Mouse (Mus musculus) spleen, adult 12 weeks (tissue): Measurements from ENCODE around the gene Rbm8a2.
"Not testable (repeated sequence)": the region's sequence is repeated elsewhere in the genome, so short reads cannot be mapped to it uniquely, and the experiment has no call there.

ENCODE experiments used
- DNase-seq: peaks from one replicate; pipeline ENCODE4 v3.0.0; 2022; ENCODE audit warnings: low spot score

The Rbm8a2 gene

DNA sequence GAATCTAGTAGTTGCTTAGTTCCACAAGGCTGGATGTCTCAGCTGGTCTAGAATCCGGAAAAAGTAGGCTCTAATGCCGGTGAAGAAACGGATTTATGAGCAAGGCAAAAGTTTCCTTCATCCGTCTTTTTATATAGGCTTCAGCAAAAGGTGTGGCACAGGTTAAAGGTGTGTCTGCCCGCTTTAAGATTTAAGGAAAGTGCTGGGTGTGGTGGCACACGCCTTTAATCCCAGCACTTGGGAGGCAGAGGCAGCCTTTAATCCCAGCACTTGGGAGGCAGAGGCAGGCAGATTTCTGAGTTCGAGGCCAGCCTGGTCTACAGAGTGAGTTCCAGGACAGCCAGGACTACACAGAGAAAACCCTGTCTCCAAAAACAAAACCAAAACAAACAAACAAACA is at the start of gene Rbm8a2:
Gene Rbm8a2 (minus strand): TSS at position 101 of the 400 bp plus-strand sequence.
- not testable (repeated sequence) for DNase-seq

GRCm38 (mm10) chr1:176028397-176028796 is 49.5 kb upstream of the Rbm8a2 start:
- DNase-seq: no peak

GRCm38 (mm10) chr1:176024501-176024900 is 45.6 kb upstream of the Rbm8a2 start:
- DNase-seq: no peak

DNA sequence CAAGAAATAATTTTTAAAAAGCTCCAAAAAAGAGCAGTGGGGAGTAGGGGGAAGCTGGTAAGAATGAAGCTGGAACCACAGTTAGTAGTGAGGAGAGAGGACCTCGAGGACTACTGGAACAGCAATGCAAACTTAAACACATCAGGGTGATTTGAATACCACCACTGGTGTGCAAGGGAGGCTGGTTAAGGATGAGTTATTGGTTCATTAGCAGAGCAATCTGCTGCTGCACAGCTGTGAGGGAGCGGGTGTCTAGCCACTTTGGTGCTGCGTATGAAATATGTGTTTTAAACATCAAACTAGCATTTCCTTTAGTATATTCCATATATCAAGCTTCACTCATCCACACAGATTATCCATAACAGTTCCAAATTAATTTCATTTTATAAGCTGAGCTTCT is 39.6 kb upstream of the Rbm8a2 start:
- DNase-seq: no peak

DNA sequence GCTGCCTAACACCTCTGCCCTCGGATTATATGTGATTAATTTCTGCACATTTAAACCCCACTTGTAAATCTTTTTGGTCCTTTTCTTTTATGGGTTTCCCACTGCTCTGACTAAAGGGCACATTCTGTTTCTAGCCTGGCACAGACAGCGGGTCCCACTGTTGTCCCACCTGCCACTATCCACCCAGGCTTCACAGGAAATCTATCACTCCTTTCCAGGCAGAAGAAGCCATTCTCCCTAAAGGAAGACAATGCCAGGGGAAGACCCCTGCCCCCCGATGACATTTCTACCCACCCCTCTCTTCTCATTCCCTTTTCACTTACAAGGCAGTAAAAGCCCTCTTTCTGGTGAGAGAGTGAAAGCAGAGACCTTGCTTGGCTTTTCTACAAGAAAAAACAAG is 37.2 kb upstream of the Rbm8a2 start:
- no peak for DNase-seq

DNA sequence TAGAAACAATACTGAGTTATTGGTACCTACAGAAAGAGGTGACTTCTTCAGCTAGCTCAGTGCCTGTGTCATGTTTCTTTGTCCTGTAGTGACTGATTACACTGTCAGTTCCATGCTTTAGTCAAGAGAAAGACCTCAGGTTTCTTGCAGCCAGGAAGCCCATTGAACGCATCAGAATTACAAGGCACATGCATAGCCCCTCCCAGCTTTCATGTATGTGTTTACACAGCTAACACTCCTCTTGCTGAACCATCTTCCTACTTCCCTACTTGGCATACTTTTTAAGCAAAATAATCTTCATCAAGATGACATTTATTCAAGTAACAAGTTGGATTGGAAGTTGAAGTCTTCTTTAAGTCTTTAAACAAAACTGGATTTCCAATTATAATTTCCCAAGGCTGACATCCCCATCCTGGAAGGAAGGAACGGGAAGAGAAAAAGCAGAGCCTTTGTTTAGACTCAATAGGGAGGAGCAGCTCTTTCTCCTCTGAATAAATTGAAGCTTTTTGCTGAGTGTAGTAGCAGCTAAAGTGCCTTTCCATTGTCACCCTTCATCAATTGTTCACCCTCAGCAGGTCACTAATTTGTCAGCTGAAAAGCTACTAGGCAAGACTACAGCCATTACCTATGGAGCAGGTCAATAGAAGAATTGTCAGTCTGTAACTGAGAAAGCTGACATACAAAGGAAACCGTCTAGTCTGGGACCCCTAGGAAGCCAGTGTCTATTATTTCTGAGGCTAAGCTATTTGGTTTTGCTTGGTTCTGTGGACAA is 34.8 kb upstream of the Rbm8a2 start:
- no peak for DNase-seq

- no peak for DNase-seq
Measured at GRCm38 (mm10) chr1:176011535-176011934, 32.6 kb upstream of the Rbm8a2 start.

DNA sequence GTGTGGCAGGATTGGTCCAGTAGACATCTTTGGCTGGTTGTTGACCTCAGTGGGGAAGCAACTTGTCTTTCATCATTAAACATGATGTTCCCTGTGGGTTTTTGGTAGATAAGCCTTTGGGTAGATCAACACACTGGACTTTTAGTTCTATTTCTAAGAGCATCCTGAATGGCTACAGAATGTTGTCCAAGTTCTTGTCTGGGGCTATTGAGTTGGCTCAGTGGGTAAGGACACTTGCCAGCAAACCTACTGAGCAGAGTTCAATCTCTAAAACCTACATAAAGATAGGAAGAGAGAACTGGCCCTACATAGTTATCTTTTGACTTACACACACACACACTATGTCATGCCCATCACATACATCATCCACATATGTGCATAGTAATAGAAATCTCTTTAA is 32.2 kb upstream of the Rbm8a2 start:
- DNase-seq: no peak

GRCm38 (mm10) chr1:176008411-176008810 is 29.5 kb upstream of the Rbm8a2 start:
- DNase-seq: no peak

GRCm38 (mm10) chr1:176000599-176000998 is 21.7 kb upstream of the Rbm8a2 start:
- no peak for DNase-seq

GRCm38 (mm10) chr1:175997076-175997651 is 18.2 kb upstream of the Rbm8a2 start:
- DNase-seq: no peak

DNA sequence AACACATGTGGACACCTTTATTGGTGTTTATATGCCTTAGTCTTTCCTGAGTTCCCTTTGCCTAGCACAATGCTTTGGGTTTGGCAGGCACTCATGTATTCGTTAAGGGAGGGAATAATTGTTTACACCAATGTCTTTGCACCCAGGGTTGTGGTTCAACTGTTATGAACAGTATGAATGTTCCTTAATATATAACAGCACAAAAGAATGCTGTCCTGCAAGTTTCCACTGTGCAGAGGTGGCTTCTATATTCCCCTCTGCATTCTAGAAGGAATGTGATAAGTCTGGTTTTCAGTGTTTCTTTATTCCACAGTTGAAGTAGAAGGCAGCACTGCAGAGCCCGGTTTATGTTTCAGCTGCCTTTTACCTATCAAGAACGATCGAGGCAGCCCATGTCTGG is 10.0 kb upstream of the Rbm8a2 start:
- no peak for DNase-seq

DNA sequence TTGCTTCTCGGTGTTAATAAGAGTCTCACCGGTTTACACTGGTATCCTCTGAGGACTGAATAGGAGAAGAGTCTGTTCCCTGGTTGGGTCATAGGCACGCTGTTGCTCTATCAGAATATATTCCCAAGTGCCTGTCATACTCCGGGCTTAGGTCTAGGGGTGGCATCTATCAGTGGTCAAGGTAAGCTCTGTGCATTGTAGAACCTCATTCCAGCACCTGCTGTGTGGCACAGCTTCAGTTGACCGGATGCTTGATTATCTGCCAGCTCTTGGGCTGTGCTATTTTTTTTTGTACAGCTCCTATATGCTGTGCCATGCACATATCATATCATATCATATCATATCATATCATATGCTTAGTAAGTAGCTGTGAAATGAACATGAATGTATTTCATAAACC is 9.5 kb upstream of the Rbm8a2 start:
- DNase-seq: no peak

DNA sequence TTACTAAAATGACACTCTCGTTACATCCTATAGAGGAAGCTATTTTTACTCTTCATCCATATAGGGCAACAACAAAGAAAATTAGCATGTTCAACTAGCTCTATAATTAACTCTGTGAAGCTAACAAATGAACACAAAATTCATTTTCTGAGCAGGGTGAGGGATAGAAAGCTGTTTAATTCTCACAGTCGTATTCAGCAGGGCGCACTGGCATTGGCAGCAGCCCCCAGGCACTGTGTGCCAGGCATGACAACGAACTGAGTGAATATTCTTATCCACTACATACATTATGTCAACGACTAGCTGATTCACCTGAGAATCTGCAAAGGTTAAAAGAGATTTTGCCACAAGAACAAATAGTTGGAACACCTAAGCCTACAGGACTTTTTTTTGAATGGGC is 8.2 kb downstream of the Rbm8a2 start:
- DNase-seq: no peak

GRCm38 (mm10) chr1:175967004-175967745 is 11.7 kb downstream of the Rbm8a2 start:
- no peak for DNase-seq

DNA sequence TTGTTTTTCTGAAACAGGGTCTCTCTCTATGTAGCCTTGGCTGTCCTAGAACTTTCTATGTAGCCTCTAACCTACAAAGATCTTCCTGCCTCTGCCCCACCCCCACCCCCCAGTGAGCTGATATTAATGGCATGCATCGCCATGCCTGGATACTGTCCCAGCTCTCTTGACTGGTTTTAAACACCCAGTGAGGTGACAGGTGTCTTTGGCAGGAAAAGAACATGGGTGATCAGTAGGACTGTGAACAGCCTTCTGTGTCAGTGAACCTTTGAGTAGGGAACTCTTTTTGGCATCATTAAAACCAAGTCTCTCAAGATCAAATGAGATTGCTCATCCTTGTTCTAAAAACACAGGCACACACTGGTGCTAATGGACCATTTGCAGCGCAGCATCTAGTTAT is 17.1 kb downstream of the Rbm8a2 start:
- DNase-seq: no peak

DNA sequence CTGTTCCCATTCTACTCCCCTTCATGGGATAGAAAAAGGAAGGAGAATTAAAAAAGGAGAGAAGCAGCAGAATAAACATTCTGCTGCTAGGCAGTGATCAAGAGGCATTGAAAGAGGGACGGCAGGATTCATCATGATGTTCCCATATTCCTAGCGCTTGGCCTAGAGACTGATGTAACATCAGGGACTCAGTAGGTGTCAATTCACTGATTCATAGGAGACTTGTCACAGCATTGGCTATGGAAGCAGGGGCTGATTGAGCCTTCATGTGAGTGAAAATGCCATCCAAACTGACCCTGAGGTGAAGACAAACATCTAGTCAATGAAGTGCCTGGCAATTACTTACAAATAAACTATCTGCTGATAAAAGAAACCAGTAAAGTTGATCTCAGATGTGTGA is 28.1 kb downstream of the Rbm8a2 start:
- DNase-seq: no peak

DNA sequence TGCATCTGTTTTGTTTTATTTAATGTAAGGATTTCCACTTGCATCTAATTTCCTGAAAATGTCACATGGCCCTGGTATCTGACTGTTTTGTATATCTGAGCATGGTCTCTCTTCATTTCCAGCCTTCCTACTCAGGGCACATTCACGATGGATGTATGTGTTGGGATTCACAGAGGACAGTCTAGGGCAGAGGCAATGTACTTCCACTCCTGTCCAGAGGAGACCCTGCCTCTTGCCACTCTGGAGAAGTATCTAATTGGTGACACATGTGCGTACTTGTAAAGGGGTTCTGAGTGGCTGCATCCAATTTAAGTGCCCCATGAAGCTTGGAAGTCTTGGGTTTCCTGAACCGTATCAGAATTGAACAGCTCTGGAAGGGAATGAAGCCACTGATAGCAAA is 28.5 kb downstream of the Rbm8a2 start:
- DNase-seq: no peak

DNA sequence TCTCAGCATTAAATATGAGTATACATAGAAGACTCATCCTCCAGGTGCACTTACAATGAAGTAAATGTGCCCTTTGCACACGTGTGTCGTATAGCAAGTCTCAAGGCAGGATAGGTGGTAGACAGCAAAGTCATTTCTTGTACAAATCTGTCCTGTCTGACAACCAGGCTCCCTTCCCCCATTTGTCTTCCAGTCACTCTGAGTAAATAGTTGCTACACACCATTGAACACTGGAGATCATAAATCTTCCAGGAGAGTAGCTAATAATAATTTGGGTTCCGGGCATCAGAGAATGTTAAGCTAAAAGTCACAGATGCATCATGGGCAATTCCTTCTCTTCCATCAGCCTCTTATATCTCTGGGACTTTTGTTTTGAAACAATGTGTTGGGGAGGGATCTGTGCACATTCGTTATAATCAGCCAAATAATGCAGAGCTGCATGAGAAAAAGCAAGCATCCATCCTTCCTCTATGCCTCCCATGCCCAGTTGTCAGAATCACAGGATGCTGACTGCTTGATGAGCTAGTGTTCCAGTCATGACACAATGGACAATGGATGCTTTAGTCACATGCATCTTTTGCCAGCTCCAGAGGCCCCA is 32.1 kb downstream of the Rbm8a2 start:
- no peak for DNase-seq

DNA sequence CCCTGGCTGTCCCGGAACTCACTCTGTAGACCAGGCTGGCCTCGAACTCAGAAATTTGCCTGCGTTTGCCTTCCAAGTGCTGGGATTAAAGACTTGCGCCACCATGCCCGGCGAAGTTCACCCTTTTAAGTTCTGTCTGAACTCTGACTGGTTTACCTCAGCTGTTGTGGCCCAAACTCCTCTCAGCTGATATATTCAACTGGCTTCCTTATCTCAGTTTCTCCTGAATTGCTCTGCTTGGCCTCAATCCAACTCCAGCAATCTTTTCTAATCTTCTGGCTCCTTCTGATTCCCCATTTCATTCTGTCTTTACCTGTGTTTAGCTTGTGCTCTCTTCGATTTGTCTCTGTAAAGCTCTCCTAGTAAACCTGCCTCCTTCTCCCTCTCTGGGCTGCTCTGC is 35.7 kb downstream of the Rbm8a2 start:
- no peak for DNase-seq

GRCm38 (mm10) chr1:175938731-175939130 is 40.2 kb downstream of the Rbm8a2 start:
- DNase-seq: no peak

DNA sequence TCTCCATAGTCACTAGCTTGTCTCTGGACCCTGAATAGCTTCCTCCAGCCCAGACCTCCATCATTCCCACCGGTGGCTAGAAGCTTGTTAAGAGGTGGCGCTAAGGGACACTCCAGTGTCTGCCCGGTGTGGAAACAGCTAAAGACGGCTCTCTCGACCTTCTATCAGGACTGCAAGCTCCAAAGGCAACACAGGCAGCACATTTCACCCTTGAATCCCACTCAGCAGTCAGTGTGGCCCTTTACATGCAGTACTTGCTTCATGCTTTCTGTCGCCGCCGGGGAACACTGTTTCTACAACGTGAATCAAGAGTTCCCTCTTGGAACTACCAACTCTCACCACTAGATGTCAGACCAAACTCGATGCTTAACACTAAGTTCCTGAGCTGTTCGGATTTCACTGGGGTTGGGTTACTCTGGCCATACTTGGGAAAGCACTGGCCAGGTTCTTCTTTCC is 42.6 kb downstream of the Rbm8a2 start:
- no peak for DNase-seq

DNA sequence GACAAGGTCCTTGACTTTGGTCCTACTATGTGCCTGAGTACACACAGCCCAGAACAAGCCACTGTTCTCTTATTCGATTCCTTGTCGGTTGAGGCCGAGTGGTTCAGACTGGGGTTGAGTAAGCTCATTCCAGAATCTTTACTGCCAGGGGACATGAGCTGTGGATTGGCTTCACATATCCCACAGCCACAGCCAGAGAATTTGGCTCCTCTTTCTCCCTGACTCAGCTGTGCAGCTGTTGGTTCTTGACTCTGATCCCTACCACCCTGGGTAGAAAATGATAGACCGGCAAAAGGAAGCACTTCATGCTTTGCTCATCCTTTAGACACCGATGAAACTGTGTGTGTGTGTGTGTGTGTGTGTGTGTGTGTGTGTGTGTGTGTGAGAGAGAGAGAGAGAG is 47.5 kb downstream of the Rbm8a2 start:
- no peak for DNase-seq
